Mouse (Mus musculus) G1E-ER4 (cell line): ENCODE measurements around the gene Gpx3. TPM values are rescaled to one million over a fixed set of nuclear protein-coding genes. Genes with fewer than 3 reads are reported as not detected.

ENCODE experiments used
- GATA1 ChIP-seq: IDR thresholded peaks from one replicate; pipeline ENCODE4 v1.8.0; 2012; ENCODE audit warnings: low read length, inconsistent platforms
- polyA plus RNA-seq: library from polyadenylated mRNA; stranded (reverse); fragments of >175 nt; gene quantifications from 2 replicates; pipeline ENCODE4 v1.2.3, GENCODE M21; 2012

The Gpx3 gene
- polyA plus RNA-seq, 1 experiment: not detected

- no peak for TF ChIP-seq GATA1
These were observed 37.2 kb downstream of the Gpx3 start for GRCm38 (mm10) chr11:54939501-54939900.

GRCm38 (mm10) chr11:54940056-54940455, 37.8 kb downstream of the Gpx3 start:
- no peak for TF ChIP-seq GATA1

GRCm38 (mm10) chr11:54944702-54945101, 42.4 kb downstream of the Gpx3 start:
- TF ChIP-seq GATA1: no peak

- TF ChIP-seq GATA1: no peak
These were observed 47.5 kb downstream of the Gpx3 start for GRCm38 (mm10) chr11:54949717-54950116.

GRCm38 (mm10) chr11:54950684-54951083, 48.4 kb downstream of the Gpx3 start:
- TF ChIP-seq GATA1: no peak

GRCm38 (mm10) chr11:54952651-54953050, 50.4 kb downstream of the Gpx3 start:
- TF ChIP-seq GATA1: no peak

- no peak for TF ChIP-seq GATA1
These were observed 51.8 kb downstream of the Gpx3 start for GRCm38 (mm10) chr11:54953993-54954446.

GRCm38 (mm10) chr11:54954716-54955115, 52.5 kb downstream of the Gpx3 start:
- no peak for TF ChIP-seq GATA1

- TF ChIP-seq GATA1: no peak
These were observed 53.7 kb downstream of the Gpx3 start for GRCm38 (mm10) chr11:54955735-54956480.

GRCm38 (mm10) chr11:54956912-54957311, 54.7 kb downstream of the Gpx3 start:
- TF ChIP-seq GATA1: no peak

- TF ChIP-seq GATA1: no peak
These were observed 56.4 kb downstream of the Gpx3 start for GRCm38 (mm10) chr11:54958571-54959073.

Other genes starting within 250 kb of the Gpx3 start
- gene Cdc42se2, start 114.8 kb upstream of the Gpx3 start, polyA plus RNA-seq: 3.3 and 5.6 TPM in 2 replicates
- 0.10 and 0.30 TPM in 2 replicates for gene Lyrm7, start 41.5 kb upstream of the Gpx3 start, polyA plus RNA-seq
- gene Hint1, start 36.1 kb upstream of the Gpx3 start, polyA plus RNA-seq: 1,096 and 1,499 TPM in 2 replicates
- 28.6 and 29.7 TPM in 2 replicates for gene Tnip1, start 60.5 kb downstream of the Gpx3 start, polyA plus RNA-seq
- 0.04 TPM in 1 of 2 replicates, not detected in the other for gene Anxa6, start 131.0 kb downstream of the Gpx3 start, polyA plus RNA-seq
- not detected in 2 replicates for gene Ccdc69, start 175.7 kb downstream of the Gpx3 start, polyA plus RNA-seq
- gene Gm2a, start 195.7 kb downstream of the Gpx3 start, polyA plus RNA-seq: not detected in 2 replicates
- not detected in 2 replicates for gene Slc36a3, start 249.3 kb downstream of the Gpx3 start, polyA plus RNA-seq